Mouse (Mus musculus) ES-E14 (cell line): ENCODE data around the gene Gmpr2. TPM values are rescaled to one million over a fixed set of nuclear protein-coding genes. Genes with fewer than 3 reads are reported as not detected.

Source experiments
- DNase-seq: peaks from one replicate; pipeline ENCODE4 v3.0.0-alpha.2; 2013; ENCODE audit warnings: low read depth, low spot score
- H3K27ac ChIP-seq: 2 replicates; pipeline ENCODE4 v1.5.1; 2012; ENCODE audit warnings: low read depth, mild to moderate bottlenecking, low read length, moderate library complexity, mixed read lengths; ENCODE audit not compliant: poor library complexity, insufficient read depth, severe bottlenecking
- H3K36me3 ChIP-seq: 2 replicates; pipeline ENCODE4 v1.6.1; 2012; ENCODE audit warnings: mild to moderate bottlenecking, low read length, moderate library complexity, mixed read lengths; ENCODE audit not compliant: control insufficient read depth, poor library complexity, insufficient read depth, severe bottlenecking
- H3K4me1 ChIP-seq, 2 experiments: fragments of 150-350 bp in 1 of 2; sonication (generic) in 1 of 2; 2 replicates each; pipeline ENCODE4 v1.6.1; 2012; ENCODE audit warnings: low read length in 2 of 2, mild to moderate bottlenecking in 1 of 2, mixed read lengths in 1 of 2; ENCODE audit not compliant: control insufficient read depth in 2 of 2, insufficient read depth in 2 of 2, poor library complexity in 1 of 2
- H3K4me3 ChIP-seq, 2 experiments: fragments of 150-350 bp in 1 of 2; sonication (generic) in 1 of 2; 2 replicates each; pipeline ENCODE4 v1.5.1; 2012; ENCODE audit warnings: low read length in 2 of 2, low read depth in 1 of 2, mild to moderate bottlenecking in 1 of 2, mixed read lengths in 1 of 2; ENCODE audit not compliant: insufficient read depth in 1 of 2, poor library complexity in 1 of 2, severe bottlenecking in 1 of 2
- H3K9ac ChIP-seq: 2 replicates; pipeline ENCODE4 v1.6.1; 2012; ENCODE audit warnings: low read depth, mild to moderate bottlenecking, low read length, mixed read lengths; ENCODE audit not compliant: poor library complexity, insufficient read depth, severe bottlenecking
- H3K9me3 ChIP-seq: fragments of 150-350 bp; sonication (generic); 2 replicates; pipeline ENCODE4 v1.6.1; 2012; ENCODE audit warnings: low read depth, mild to moderate bottlenecking, low read length; ENCODE audit not compliant: control insufficient read depth, insufficient read depth
- CHD2 ChIP-seq: IDR thresholded peaks from 2 replicates; pipeline ENCODE4 v1.6.1; 2014; ENCODE audit warnings: mild to moderate bottlenecking, low read depth, low read length, inconsistent platforms
- HCFC1 ChIP-seq: IDR thresholded peaks from 2 replicates; pipeline ENCODE4 v1.6.1; 2012; ENCODE audit warnings: low read length, inconsistent platforms, borderline replicate concordance; ENCODE audit not compliant: insufficient read depth
- MAFK ChIP-seq: IDR thresholded peaks from 2 replicates; pipeline ENCODE4 v1.6.1; 2014; ENCODE audit warnings: mild to moderate bottlenecking, low read depth, low read length, inconsistent platforms; ENCODE audit not compliant: insufficient read depth
- ZC3H11A ChIP-seq: IDR thresholded peaks from 2 replicates; pipeline ENCODE4 v1.6.1; 2012; ENCODE audit warnings: low read depth, mild to moderate bottlenecking, inconsistent platforms, low read length, borderline replicate concordance
- ZNF384 ChIP-seq: IDR thresholded peaks from 2 replicates; pipeline ENCODE4 v1.6.1; 2012; ENCODE audit warnings: low read depth, low read length, inconsistent platforms
- in situ Hi-C, 2 experiments: fragments of 600-800 bp; cut with MboI; formaldehyde crosslinking; loops; one replicate each; pipeline ENCODE4 v1.15.1; 2025; ENCODE audit warnings: low sequenced_read_pairs in 2 of 2, inconsistent platforms in 1 of 2; ENCODE audit not compliant: unreplicated experiment in 2 of 2
- total RNA-seq: library from RNA; depleted of rRNA; stranded (reverse); fragments of 300-350 nt; gene quantifications from 2 replicates; pipeline ENCODE4 v1.2.3, GENCODE M21; 2012; rRNA removed

Gmpr2 gene
- total RNA-seq, 1 experiment, result 15.3 TPM

DNA sequence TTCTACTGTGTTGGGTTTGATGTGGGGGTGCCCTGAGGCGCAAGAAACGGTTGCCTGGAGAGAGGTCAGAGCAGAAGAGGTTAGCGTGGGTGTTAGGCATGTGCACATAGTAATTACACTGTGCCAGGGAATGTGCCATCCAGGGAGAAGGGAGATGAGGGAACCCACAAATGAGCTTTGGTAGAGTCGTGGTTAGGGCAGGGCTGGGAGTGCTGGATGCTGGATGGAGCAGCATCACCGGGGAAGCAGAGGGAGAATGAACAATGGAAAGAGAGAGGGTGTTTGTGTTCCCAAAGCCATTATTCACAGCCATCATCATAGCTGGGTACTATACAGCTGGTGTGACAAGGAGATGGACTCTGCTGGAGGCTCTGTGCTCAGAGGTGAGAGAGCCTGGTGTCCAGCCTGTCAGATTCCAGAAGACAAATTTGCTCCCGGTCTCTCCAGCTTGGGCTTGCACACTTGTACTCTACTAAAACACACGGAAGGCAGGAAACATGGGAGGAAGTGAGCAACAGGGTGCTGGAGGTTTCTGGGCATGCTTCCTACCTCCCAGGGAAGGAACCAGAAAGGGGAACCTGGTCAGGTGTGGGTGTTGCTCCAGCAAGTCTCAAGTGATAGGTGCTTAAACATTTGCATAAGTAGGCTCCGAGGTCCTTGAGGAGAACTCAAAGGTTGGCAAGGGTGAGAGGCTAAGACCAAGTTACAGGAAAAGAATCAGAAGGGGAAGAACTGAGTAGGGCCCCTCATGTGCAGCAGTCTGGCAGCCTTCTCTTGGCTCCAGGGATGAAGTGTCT is 56.3 kb downstream of the Gmpr2 start:
- no peak overlapping the region for H3K4me3 ChIP-seq
- no peaks in the 10 kb centered on the region for H3K9me3 ChIP-seq
- TF ChIP-seq HCFC1, result no peak
- TF ChIP-seq CHD2, result no peak
- TF ChIP-seq ZNF384, result no peak
- no peak for TF ChIP-seq MAFK
- TF ChIP-seq ZC3H11A, result no peak
- no peak overlapping the region for H3K27ac ChIP-seq
- in situ Hi-C loops, result no loop called here
- DNase-seq, result no peak
- H3K4me1 ChIP-seq, result peaks cover 0 to 8% of the 10 kb centered on the region in 2 experiments; a peak in 1 of 4 replicates
- no peak overlapping the region for H3K9ac ChIP-seq
- no peaks in the 10 kb centered on the region for H3K36me3 ChIP-seq

Other genes with a start within 250 kb of the Gmpr2 start
- 14.6 and 14.9 TPM in 2 replicates for gene Dhrs4, start 193.2 kb upstream of the Gmpr2 start, total RNA-seq
- gene Carmil3, start 181.3 kb upstream of the Gmpr2 start, total RNA-seq, result 0.58 and 1.1 TPM in 2 replicates
- 0.21 TPM in 1 of 2 replicates, not detected in the other for gene Cpne6, start 161.5 kb upstream of the Gmpr2 start, total RNA-seq
- not detected in 2 replicates for gene Nrl, start 147.0 kb upstream of the Gmpr2 start, total RNA-seq
- gene Pck2, start 131.7 kb upstream of the Gmpr2 start, total RNA-seq, result 28.5 and 108 TPM in 2 replicates
- 17.5 and 28.8 TPM in 2 replicates for gene Dcaf11, start 111.9 kb upstream of the Gmpr2 start, total RNA-seq
- gene A730061H03Rik, start 111.5 kb upstream of the Gmpr2 start, total RNA-seq, result not detected in 2 replicates
- 0.71 and 1.6 TPM in 2 replicates for gene Fitm1, start 96.3 kb upstream of the Gmpr2 start, total RNA-seq
- gene Psme1, start 93.8 kb upstream of the Gmpr2 start, total RNA-seq, result 32.8 and 59.5 TPM in 2 replicates
- 4.9 and 9.2 TPM in 2 replicates for gene Emc9, start 86.6 kb upstream of the Gmpr2 start, total RNA-seq
- 44.0 and 74.3 TPM in 2 replicates for gene Psme2, start 80.8 kb upstream of the Gmpr2 start, total RNA-seq
- gene Rnf31, start 80.2 kb upstream of the Gmpr2 start, total RNA-seq, result 13.1 and 33.7 TPM in 2 replicates
- 5.8 and 17.5 TPM in 2 replicates for gene Irf9, start 68.4 kb upstream of the Gmpr2 start, total RNA-seq
- gene Rec8, start 53.9 kb upstream of the Gmpr2 start, total RNA-seq, result 5.8 and 11.8 TPM in 2 replicates
- gene Ipo4, start 36.0 kb upstream of the Gmpr2 start, total RNA-seq, result 62.9 and 111 TPM in 2 replicates
- not detected in 2 replicates for gene Gm49378, start 34.0 kb upstream of the Gmpr2 start, total RNA-seq
- gene Tm9sf1, start 28.1 kb upstream of the Gmpr2 start, total RNA-seq, result 41.1 and 76.1 TPM in 2 replicates
- not detected in 2 replicates for gene Tssk4, start 21.8 kb upstream of the Gmpr2 start, total RNA-seq
- 13.0 and 16.5 TPM in 2 replicates for gene Mdp1, start 11.4 kb upstream of the Gmpr2 start, total RNA-seq
- gene Nedd8, start 183 bp downstream of the Gmpr2 start, total RNA-seq, result 187 and 253 TPM in 2 replicates
- 26.1 and 60.9 TPM in 2 replicates for gene Tinf2, start 9.9 kb downstream of the Gmpr2 start, total RNA-seq
- 13.4 and 31.6 TPM in 2 replicates for gene Tgm1, start 42.0 kb downstream of the Gmpr2 start, total RNA-seq
- 34.0 and 95.5 TPM in 2 replicates for gene Rabggta, start 50.3 kb downstream of the Gmpr2 start, total RNA-seq
- gene Dhrs1, start 73.7 kb downstream of the Gmpr2 start, total RNA-seq, result 9.6 and 18.0 TPM in 2 replicates
- gene Nop9, start 73.8 kb downstream of the Gmpr2 start, total RNA-seq, result 30.0 and 38.3 TPM in 2 replicates
- 2.2 and 4.1 TPM in 2 replicates for gene Cideb, start 86.5 kb downstream of the Gmpr2 start, total RNA-seq
- 1.5 and 7.1 TPM in 2 replicates for gene Ltb4r2, start 89.5 kb downstream of the Gmpr2 start, total RNA-seq
- gene Ltb4r1, start 94.0 kb downstream of the Gmpr2 start, total RNA-seq, result 0.67 and 2.1 TPM in 2 replicates
- gene Adcy4, start 112.2 kb downstream of the Gmpr2 start, total RNA-seq, result 0.27 and 0.32 TPM in 2 replicates
- gene Ripk3, start 116.9 kb downstream of the Gmpr2 start, total RNA-seq, result 9.0 and 17.8 TPM in 2 replicates
- gene Nfatc4, start 151.2 kb downstream of the Gmpr2 start, total RNA-seq, result 6.4 and 25.4 TPM in 2 replicates
- gene Nynrin, start 182.1 kb downstream of the Gmpr2 start, total RNA-seq, result 7.1 and 10.4 TPM in 2 replicates
- gene Cbln3, start 212.5 kb downstream of the Gmpr2 start, total RNA-seq, result 0.04 and 0.11 TPM in 2 replicates
- gene Khnyn, start 213.0 kb downstream of the Gmpr2 start, total RNA-seq, result 7.2 and 15.8 TPM in 2 replicates
- gene Sdr39u1, start 228.4 kb downstream of the Gmpr2 start, total RNA-seq, result 8.2 and 11.1 TPM in 2 replicates